Mouse (Mus musculus): ENCODE data around the gene BC051665. TPM values are rescaled to one million over a fixed set of nuclear protein-coding genes. Genes with fewer than 3 reads are reported as not detected.

Gene BC051665
- total RNA-seq, 2 experiments from 2014 or later = not detected

DNA sequence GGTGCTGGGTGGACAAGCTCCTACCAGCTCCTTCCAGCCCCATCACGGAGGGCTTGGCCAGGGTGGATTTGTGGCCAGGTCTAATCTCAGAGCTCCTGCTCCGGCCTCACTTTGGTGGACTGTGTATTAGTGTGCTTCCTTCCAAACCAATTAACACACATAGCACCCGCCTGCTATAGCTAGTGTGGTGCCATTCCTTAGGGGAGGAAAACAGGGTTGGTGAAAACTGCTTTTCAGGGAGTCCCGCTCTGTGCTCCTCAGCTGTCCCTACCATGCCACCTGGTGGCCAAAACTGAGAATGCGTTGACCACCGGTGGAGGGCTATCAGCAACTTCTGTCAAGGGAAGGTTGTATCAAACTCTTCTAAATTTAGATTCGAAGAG is 42.1 kb downstream of the BC051665 start:
- DNase-seq (ENCODE audit: low spot score in 2 of 2) = peak; percentile 93 to 94

DNA sequence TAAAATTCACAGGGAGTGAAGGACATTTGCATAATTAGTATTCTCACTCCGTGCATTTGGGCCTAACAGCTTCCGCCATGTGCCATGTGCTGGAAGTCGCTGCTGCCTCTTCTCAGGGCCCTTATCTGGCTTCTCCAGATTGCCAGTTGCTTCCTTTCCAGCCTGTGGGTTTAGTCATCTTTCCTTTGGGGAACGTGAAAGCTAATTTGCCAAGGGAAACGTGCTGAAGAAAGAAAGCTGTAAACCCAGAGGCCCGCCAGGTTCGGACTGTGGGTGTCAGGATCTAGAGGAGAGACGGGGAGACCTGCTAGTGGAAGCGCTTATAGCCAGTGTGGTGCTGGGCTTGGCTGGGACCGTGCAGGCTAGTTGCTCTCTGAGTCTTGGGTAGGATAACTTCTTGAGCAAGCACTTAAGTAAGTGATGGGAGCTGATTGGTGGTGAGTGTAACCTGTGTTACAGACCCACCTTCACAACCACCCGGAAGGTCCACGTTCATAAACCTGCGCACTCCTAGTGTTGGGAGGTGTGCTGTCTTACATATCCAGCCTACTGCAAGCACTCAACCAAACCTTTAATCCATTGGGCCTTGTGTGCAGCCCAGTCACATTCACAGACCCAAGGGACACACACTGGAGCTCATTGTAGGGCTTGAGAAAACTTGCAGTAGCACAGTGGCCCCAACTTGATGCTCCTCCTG is 42.6 kb downstream of the BC051665 start:
- no peak for DNase-seq (ENCODE audit: low spot score in 2 of 2)

DNA sequence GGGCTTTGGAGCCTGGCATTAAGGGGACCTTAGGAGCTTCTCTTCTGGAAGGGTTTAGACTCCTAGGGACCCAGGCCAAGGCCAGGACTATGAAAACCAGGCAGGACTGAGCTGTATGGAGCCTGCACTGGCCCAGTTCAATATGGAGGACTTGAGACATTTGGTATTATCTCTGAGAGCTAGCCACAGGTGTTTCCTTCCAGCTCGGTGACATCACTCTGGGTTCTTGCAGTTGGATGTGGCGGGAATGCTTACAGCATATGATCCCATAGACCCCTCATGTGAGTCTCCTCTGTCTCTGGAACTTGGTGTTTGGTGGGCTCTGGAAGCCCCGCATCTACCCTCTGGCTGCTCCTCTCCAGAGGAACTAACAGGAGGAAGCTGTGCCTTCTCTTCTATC is 43.6 kb downstream of the BC051665 start:
- no peak for DNase-seq (ENCODE audit: low spot score in 2 of 2)

DNA sequence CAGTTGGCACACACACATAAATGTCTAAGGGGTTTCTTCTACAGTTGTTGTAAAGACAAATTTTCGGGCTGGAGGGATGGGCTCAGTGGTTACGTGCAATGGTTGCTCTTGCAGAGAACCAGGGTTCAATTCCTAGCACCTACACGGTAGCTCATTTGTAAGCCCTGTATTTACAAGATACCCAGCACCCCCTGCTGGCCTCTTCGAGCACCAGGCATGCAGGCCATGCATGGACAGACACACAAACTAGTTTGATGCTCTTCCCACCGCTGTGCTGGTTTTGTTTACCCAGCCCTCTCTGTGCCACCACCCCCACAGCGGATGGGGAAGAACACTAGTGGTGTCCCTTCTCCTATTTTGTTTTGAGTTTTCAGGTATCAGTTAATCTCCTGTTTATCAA is 45.9 kb downstream of the BC051665 start:
- DNase-seq (ENCODE audit: low spot score in 2 of 2) = no peak

DNA sequence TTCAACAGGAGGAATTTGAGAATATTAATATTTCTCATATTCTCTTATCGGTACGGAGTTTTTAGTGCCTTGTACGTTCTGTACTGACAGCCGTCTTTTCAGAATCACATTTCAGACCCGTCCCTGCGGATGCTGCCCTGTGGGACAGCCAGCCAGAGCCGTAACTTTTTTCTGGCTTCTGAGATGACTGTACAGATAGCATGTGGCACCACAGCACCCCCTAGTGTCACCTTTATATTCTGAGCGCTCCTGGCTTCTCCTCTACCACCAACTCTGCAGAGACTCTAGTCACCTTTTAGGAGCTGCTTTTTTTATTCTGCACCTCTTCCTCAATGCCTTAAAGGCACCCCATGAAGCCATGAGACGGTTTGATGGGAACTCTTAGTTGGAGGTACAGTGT is 47.7 kb downstream of the BC051665 start:
- DNase-seq (ENCODE audit: low spot score in 2 of 2) = peak; percentile 75 to 80

DNA sequence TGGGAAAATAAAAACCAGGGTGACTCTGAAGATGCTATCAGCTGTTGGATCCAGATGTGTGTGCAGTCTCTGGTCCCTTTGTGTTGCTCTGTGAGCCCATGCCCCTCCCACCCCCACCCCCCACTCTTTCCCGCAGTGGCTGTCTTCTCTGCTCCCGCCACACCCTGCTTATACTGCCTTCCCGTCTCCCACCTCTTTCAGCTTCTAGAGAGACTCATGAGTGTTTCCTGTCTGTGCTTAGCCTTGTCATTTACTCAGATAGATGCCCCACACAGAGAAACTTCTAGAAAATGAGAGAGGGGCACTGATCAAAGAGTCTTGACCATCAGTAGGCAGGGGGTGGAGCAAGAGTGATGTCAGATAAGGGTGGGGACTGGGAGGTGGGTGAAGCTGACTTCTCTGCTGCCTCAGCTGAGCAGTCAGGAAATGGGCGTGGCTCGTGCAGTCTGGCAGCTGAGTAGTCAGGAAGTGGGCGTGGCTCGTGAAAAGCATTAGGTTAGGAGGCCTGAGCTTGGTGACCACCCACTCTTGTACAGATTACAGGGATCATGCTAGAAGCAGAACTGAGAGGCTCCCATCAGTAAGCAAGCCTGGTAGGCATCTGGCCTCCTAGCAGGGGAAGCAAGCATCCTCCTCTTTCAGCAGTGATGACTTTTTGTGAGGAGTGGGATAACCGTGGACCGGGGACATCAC is 48.4 kb downstream of the BC051665 start:
- DNase-seq (ENCODE audit: low spot score in 2 of 2) = peak; percentile 43 to 60

DNA sequence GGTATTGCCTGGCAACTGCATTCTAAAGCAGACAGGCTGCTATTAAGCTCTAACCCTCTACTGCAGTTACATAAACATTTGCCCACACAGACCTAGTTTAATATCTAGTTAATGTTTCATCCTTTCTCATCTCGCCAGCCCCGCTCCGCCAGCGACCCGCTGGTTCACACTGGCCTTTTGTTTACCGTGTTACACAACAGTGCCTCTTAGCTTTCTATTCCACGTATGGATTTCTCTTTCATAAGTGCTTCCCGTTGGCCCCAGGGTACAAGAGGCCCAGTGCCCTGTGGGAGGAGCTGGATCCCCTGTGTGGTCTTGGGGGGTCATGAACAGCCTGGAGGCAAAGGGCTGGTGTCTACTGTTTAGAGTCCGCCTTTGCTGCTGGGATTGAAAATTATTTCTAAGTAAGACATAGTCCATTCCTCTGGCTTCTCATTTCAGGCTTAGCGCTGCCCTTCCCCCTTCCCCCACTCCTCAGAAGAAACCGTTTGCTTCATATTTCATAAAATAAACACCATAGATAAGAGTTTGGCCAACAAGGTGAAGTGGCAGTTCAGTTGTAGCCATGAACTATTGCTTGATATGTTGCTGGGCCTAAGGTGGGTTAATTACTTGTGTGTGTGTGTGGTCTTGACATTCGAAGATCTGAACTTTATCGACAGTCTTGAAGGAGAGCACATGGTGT is 49.6 kb downstream of the BC051665 start:
- DNase-seq (ENCODE audit: low spot score in 2 of 2) = no peak

DNA sequence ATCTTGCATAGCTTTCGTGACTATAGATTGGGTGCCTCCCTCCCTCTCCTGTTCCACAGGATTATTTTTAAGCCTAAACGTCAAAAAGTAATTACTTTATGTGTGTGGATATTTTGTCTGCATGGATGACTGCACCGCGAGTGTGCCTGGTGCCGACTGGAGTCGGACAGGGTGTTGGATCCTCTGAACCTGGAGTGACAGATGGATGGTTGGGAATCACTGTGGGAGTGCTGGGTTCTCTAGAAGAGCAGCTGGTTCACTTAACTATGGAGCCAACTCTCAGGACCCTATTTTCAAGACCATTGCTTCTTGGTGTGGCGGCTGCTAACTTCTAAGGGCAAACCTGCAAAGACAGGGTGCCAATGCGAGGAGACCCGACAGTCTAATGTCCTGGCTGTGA is 50.9 kb downstream of the BC051665 start:
- no peak for DNase-seq (ENCODE audit: low spot score in 2 of 2)

Other genes with a start within 250 kb of the BC051665 start
- gene Dapk1, start 184.4 kb downstream of the BC051665 start, total RNA-seq (2021) = 10 to 100 TPM; 73.9 to 77.4 TPM
- gene Ctsll3, start 16.5 kb upstream of the BC051665 start, total RNA-seq (2021) = not detected
- not detected for gene 4930486L24Rik, start 78.1 kb upstream of the BC051665 start, total RNA-seq (2021)
- not detected for gene Gm49392, start 110.5 kb upstream of the BC051665 start, total RNA-seq (2021)
- 1 to 10 TPM; 2.0 to 2.6 TPM for gene Ctla2b, start 111.1 kb upstream of the BC051665 start, total RNA-seq (2021)
- not detected for gene Tpbpb, start 118.5 kb upstream of the BC051665 start, total RNA-seq (2021)
- gene Gm49393, start 149.2 kb upstream of the BC051665 start, total RNA-seq (2021) = not detected
- gene Gm49391, start 150.2 kb upstream of the BC051665 start, total RNA-seq (2021) = 1 to 10 TPM in 1 of 2 experiments, not detected in 1; 2.1 TPM
- gene Ctla2a, start 150.3 kb upstream of the BC051665 start, total RNA-seq (2021) = 10 to 100 TPM; 23.5 to 29.2 TPM
- gene Tpbpa, start 155.6 kb upstream of the BC051665 start, total RNA-seq (2021) = not detected
- not detected for gene Ctsj, start 219.6 kb upstream of the BC051665 start, total RNA-seq (2021)